In genomic region chr2:105680146-105680998, GRCm38 (mm10) we compare ENCODE assay signal across 10 mouse cellular contexts. TPM values are rescaled to one million over a fixed set of nuclear protein-coding genes. Genes with fewer than 3 reads are reported as not detected.
A peak's percentile ranks its signal among the peaks of the same experiment; 100 is the strongest.
DNase-seq lines count a peak whose midpoint lies in the region; ATAC-seq and TF ChIP-seq lines count a peak whose summit lies in the region.
"Had no signal": no experiment of that assay in that cellular context is flagged by ENCODE, and none has a peak within 500 bp of the region (broad histone marks: within the 10 kb centered on the region; RNA-seq: fewer than 3 reads in every experiment).

No protein-coding gene starts in this region.

- peak; percentile 90 for DNase-seq in R1 (ENCODE audit: low read depth, low spot score)
- DNase-seq in midbrain, embryonic 11.5 days (ENCODE audit: low spot score, missing footprints): peak; percentile 95
- no peak for DNase-seq in adrenal gland, adult 18-20 months (ENCODE audit: low spot score in 2 of 2)
- DNase-seq in thymus, postnatal 25 days: no peak
- no peak for DNase-seq in gastrocnemius, postnatal 36 days
- DNase-seq: gastrocnemius, postnatal 10 days had no signal

- no peaks in the 10 kb centered on the region for H3K9me3 ChIP-seq in ES-Bruce4 (replicated peaks; ENCODE audit: control insufficient read depth, insufficient read depth, low read length, poor library complexity, severe bottlenecking)
- no peaks in the 10 kb centered on the region for H3K9me3 ChIP-seq in forebrain, embryonic 12.5 days
- H3K9me3 ChIP-seq in midbrain, embryonic 11.5 days (ENCODE audit: control insufficient read depth, low read length): no peaks in the 10 kb centered on the region

- peak; percentile 80 for ATAC-seq in forebrain, embryonic 12.5 days (ENCODE audit: low FRiP score)
- ATAC-seq in midbrain, embryonic 11.5 days (ENCODE audit: low FRiP score): peak; percentile 77
- ATAC-seq in CD4-positive, CD25-positive, alpha-beta regulatory T cell, adult 4 months: no peak
- ATAC-seq: activated CD4-positive, CD25-positive, alpha-beta regulatory T cell, adult 4 months had no signal

- H3K36me3 ChIP-seq in ES-Bruce4 (ENCODE audit: control insufficient read depth, insufficient read depth, low read length, poor library complexity, severe bottlenecking): no peaks in the 10 kb centered on the region
- peaks cover 10% of the 10 kb centered on the region; the same call in 1 of the 2 replicates for H3K36me3 ChIP-seq in forebrain, embryonic 12.5 days (replicated peaks)
- H3K36me3 ChIP-seq in midbrain, embryonic 11.5 days (ENCODE audit: control insufficient read depth, insufficient read depth, low read length): no peaks in the 10 kb centered on the region

- no peaks in the 10 kb centered on the region for H3K4me1 ChIP-seq in ES-Bruce4 (ENCODE audit: control insufficient read depth, insufficient read depth, low read length)
- H3K4me1 ChIP-seq in forebrain, embryonic 12.5 days: peaks cover 56% of the 10 kb centered on the region
- peaks cover 6% of the 10 kb centered on the region for H3K4me1 ChIP-seq in midbrain, embryonic 11.5 days (ENCODE audit: control insufficient read depth, insufficient read depth, low read length)

- H3K27me3 ChIP-seq in ES-Bruce4 (ENCODE audit: control insufficient read depth, insufficient read depth, low read length, poor library complexity, severe bottlenecking): peaks cover 23% of the 10 kb centered on the region
- peaks cover 58% of the 10 kb centered on the region for H3K27me3 ChIP-seq in forebrain, embryonic 12.5 days
- peaks cover 84% of the 10 kb centered on the region for H3K27me3 ChIP-seq in midbrain, embryonic 11.5 days (ENCODE audit: control insufficient read depth, insufficient read depth, low read length)

- 6% methylated on average over 23 of the region's 24 CpGs for WGBS in forebrain, embryonic 12.5 days
- WGBS in midbrain, embryonic 11.5 days: 1% methylated on average over 24 of the region's 24 CpGs

- no peak for TF ChIP-seq CTCF in ES-Bruce4 (IDR thresholded peaks at IDR 0.05; ENCODE audit: low read depth, low read length)

- no peak overlapping the region for H3K27ac ChIP-seq in ES-Bruce4 (ENCODE audit: insufficient read depth, low read length)
- peak overlapping the region; percentile 96 for H3K27ac ChIP-seq in forebrain, embryonic 12.5 days
- H3K27ac ChIP-seq in midbrain, embryonic 11.5 days (ENCODE audit: low read depth, low read length): peak overlapping the region; percentile 52; the same call in 1 of the 2 replicates

- peak overlapping the region; percentile 2; the same call in 1 of the 2 replicates for H3K4me3 ChIP-seq in ES-Bruce4 (ENCODE audit: low read depth, low read length)
- H3K4me3 ChIP-seq in forebrain, embryonic 12.5 days (replicated peaks): peak overlapping the region; percentile 80
- peak overlapping the region; percentile 40 for H3K4me3 ChIP-seq in midbrain, embryonic 11.5 days (ENCODE audit: low read depth, low read length)

- no peak for TF ChIP-seq POLR2A in ES-Bruce4 (IDR thresholded peaks at IDR 0.05; ENCODE audit: insufficient read depth, low read length)

- H3K4me2 ChIP-seq in forebrain, embryonic 12.5 days: peak overlapping the region; percentile 73
- H3K4me2 ChIP-seq in midbrain, embryonic 11.5 days: peak overlapping the region; percentile 45

- H3K9ac ChIP-seq in ES-Bruce4 (ENCODE audit: low read depth, poor library complexity, severe bottlenecking): no peak overlapping the region
- peak overlapping the region; percentile 73 for H3K9ac ChIP-seq in forebrain, embryonic 12.5 days
- peak overlapping the region; percentile 59 for H3K9ac ChIP-seq in midbrain, embryonic 11.5 days (ENCODE audit: low read length)

- intact Hi-C loops in gastrocnemius, postnatal 36 days (cut with DNase I): no loop called here

- TF ChIP-seq EP300 in ES-Bruce4 (IDR thresholded peaks at IDR 0.05; ENCODE audit: insufficient read depth, low read depth, low read length): no peak

RNA-seq across cellular contexts. Expression of gene Pax6, which starts 11.7 kb away (rescaled TPM):
- polyA plus RNA-seq in ES-Bruce4 (2011; ENCODE audit: insufficient read depth, insufficient read length, low read depth, missing spikeins): 1.6 and 2.5 TPM in 2 replicates
- polyA plus RNA-seq in forebrain, embryonic 12.5 days (2016; fragmentation: Nextera tagmentation; extraction: Ambion mirVana): 110 and 111 TPM in 2 replicates
- polyA plus RNA-seq in midbrain, embryonic 11.5 days (2014; fragmentation: Nextera tagmentation; extraction: Ambion mirVana): 45.5 and 45.7 TPM in 2 replicates
- not detected for total RNA-seq in adrenal gland, adult 18-20 months (2021)
- polyA plus RNA-seq in CD4-positive, CD25-positive, alpha-beta regulatory T cell, adult 4 months (2017; shearing (Covaris generic)): 1 to 10 TPM in 1 of 2 experiments, not detected in 1; 1.3 TPM
- total RNA-seq in gastrocnemius, postnatal 36 days (2021): not detected
- total RNA-seq: gastrocnemius, postnatal 10 days had no signal

Comparison
In these comparisons a context has a peak if more than half of its experiments do, and no peak if none do; other contexts are left out.
1. H3K4me3 ChIP-seq: peak in every context shown above with its lines; median percentile 80 in forebrain, embryonic 12.5 days; 40 in midbrain, embryonic 11.5 days; 2 in ES-Bruce4.
2. DNase-seq: peak in R1 (single experiment) and midbrain, embryonic 11.5 days (single experiment); none in adrenal gland, adult 18-20 months (0 of 2), thymus, postnatal 25 days (single experiment) and gastrocnemius, postnatal 36 days (0 of 2).
3. RNA of gene Pax6, which starts 11.7 kb away (polyA plus RNA-seq): 110 to 111 TPM in forebrain, embryonic 12.5 days and 45.5 to 45.7 TPM in midbrain, embryonic 11.5 days; 1.6 to 2.5 TPM in ES-Bruce4 and 1.3 TPM in CD4-positive, CD25-positive, alpha-beta regulatory T cell, adult 4 months; every median in the first group is over 10 times any median in the second.